Mouse (Mus musculus) cerebellum, adult 9-10 months (tissue): ENCODE data around the gene Rgma.

Source experiments
- DNase-seq: peaks from one replicate; pipeline ENCODE4 v3.0.0; 2022

Gene Rgma

DNA sequence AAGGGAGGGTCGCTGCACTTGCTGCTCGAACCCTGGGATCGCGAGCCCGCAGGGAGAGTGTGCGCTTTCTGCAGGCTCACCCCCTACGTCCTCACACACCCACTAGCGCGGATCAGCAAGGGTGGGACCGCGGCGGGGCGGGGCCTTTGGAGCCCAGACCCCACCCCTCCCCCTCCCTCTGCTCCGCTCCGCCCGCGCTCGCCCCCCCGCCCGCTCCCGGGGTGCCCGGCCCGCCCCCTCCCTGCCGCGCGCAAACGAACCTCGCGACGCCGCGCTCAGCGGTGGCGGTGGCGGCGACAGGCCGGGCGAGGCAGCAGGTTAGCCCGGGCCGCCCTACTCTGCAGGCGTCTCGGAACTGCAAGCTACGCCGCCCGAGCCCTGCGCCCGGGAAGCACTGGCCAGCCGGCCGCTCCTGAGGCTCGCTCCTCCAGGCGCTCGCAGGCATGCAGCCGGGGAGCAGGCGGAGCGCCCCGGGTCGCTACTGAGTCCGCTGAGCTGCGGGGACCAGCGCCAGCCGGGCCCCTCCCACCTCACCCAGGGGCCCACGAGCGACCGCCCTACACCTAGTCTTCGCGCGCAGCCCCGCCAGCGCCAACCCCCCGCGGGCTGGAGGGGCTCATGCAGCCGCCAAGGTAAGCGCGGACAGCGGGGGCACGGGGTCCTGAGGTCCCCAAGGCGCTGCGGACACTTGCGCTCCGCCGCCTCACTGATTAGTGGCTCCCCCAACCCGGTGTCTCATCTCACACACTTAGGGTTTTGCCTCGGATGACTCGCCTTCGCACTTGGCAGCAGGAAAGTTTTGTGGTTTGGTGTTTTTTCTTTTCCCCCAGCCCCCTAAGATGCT lies at the start of gene Rgma:
Gene Rgma (plus strand): TSS at position 253 of the 844 bp plus-strand sequence.
- DNase-seq, result no peak

DNA sequence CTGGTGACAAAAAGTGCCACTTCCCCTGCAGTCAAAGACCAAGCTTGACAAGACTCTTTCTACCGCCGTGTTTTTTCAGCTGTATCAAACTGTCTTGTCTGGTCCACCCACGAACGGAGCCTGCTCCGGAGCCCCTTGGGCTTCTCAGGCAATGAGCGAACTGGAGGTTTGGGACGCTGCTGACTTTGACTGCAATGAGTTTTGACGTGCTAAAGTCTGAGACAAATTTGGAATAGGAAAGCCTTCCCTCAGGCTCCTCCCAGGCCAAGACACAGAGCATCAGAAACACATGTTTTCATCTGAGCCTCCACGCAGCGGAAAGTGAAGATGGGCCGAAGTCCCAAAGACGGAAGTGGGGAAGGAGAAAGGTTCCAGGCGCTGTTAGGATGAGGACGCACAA lies 49.1 kb upstream of the Rgma start:
- no peak for DNase-seq

- DNase-seq, result no peak
Measured at GRCm38 (mm10) chr7:73326680-73327079, 48.6 kb upstream of the Rgma start.

GRCm38 (mm10) chr7:73327193-73327592 lies 48.1 kb upstream of the Rgma start:
- no peak for DNase-seq

DNA sequence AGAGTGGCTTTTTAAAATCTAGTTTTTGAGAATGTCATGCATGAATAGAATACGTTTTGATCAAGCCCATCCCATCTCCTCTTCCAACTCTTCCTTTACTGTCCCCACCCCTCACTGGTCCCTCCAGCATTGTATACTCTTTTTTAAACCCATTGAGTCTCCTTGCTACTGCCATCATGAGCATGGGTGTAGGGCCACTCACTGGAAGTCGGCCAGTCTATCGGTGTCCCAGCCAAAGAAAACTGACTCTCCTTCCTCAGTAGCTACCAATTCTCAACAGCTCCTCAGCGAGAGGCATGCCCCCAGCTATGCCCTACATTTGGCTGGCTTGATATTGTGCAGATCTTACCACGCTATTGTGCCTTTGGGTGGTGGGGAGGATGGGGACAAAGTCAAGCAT lies 47.7 kb upstream of the Rgma start:
- DNase-seq, result no peak

DNA sequence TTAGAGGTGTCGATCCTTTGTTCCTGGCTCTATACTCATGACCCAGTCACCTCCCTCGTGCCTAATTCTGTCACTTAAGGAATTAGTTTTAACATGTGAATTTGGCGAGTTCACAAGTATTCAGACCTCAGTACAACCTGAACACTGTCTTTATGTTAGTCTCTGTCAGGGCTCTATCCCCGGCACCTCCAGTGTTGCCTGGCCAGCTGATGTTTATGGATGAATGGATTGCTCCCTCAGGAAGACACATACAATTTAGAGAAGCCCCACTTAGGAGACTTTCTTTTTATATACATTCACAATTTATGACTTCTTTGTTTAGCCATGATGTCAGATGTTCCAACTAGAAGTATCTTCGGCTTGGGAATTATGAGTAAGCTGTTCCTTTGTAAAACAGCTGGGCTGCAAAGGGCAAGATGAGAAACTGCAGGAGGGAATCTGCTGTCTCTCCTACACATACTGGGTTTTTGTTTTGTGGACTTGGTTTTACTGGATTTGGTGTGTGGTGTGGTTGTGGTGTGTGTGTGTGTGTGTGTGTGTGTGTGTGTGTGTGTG lies 46.6 kb upstream of the Rgma start:
- no peak for DNase-seq

- no peak for DNase-seq
Measured at GRCm38 (mm10) chr7:73330754-73331153, 44.6 kb upstream of the Rgma start.

DNA sequence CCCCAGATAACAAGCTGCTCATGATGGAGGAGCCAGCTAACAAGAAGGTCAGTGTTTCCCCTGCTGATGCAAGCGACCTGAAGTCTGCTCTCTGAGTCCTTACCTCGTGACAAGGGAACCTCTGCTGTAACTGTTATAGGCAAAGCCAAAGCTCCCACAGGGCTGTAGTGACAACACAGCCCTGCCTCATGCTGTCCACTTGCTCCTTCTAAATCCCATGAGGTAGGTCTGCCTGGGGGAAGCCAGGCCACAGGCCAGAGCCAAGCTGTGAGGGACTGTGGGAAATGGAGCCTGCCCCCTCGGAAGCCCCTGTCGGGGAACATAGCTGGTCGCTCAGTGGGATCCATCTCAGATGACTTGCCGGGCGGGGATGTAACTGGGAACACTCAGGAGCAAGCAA lies 43.7 kb upstream of the Rgma start:
- DNase-seq, result no peak

DNA sequence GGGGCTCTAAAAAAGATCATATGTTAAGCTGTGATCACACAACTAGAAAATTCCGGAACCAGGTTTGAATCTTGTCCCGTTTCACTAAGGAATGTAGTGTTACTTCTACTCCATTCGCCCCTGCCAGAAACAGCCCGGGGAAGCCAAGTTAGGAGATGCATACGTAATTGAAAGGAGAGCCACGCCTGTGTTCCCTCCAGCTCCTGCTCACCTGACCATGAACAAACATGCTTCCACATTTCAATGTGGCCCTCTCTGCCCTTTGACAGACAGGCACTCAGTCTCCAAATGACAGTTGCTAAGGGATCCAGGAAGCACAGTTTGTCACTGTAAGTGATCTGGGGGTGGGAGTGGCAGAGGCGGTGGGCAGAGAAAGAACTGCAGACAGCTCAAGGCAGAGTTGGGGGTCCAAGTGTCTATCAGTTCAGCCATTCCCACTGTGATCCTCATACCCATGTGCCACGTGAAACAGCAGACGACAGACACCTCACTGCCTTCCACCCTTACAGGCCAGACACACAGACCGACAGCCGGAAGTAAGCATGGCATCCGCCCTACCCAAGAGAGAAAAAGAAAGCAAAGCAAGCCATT lies 41.8 kb upstream of the Rgma start:
- no peak for DNase-seq

DNA sequence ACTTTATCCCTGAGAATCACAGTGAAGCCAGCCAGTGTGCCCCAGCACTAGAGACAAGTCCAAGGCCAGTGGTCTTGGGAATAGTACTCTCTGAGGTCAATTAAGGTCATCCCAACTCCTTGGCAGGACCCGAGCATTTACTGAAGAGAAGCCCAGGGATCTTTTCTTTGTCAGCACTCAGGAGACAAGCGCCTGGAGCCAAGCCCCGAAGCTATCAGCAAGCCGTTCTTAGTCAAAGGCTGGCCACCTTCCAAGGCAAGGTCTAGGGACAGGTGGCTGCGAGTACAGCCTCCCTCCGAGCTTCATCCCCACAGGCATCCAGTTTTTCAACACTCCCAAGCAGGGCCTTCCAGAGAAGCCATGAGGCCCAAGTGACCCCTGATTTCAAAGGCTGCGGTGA lies 40.4 kb upstream of the Rgma start:
- DNase-seq, result peak; percentile 87

DNA sequence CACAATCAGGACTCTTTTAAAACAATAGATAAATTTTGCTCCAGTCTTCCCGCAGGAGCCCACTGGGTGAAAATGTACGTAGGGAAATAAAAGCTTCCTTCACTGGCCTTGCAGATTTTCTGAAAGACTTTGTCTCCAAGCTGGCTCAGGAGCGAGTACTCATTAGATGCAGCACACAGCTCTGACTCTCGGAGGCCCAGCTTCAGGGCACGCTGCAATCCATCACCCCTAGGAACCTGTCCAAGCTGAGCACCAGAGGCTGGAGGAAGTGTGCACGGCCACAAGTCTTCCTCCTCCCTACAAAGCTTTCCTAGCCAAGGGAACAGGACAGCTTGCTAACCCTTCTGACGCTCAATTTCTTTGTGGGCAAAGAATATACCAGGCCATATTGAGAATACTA lies 38.9 kb upstream of the Rgma start:
- no peak for DNase-seq

DNA sequence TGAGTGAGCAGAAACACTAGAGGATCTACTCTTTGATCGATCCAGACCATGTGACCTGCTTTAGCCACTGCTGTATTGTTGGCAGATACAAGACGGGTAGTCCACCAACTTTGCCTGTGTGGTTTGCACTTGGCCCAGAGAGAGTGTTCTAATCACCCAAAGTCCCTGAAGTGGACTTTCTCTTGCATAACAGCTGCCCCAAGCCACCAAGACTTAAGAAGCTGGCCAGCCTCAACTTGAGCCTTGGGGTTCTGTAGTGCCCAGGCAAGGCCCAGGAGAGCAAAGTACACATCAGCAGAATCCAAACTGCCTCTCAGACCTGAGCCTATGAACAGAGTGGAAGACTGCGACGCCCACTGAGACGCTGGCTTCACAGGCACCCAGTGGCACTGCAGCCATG lies 37.0 kb upstream of the Rgma start:
- DNase-seq, result no peak

DNA sequence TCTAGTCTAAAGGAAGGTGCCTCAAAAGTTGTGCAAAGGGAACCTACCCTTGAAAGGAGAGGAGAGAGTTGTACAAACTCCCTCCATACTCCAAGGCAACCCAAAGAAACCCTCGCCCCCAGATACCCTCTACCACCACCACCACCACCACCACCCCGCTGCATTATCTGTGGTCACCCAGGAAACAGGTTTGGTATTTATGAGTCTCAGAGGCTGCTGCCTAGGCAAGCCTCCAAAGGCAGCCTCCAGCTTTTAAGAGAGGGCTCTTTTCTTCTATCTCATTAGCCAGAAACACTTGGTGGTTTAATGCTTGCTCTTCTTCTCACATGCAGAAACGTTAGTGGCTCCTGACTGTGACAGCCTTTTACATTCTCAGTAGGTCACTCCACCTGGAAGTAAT lies 31.5 kb upstream of the Rgma start:
- no peak for DNase-seq

DNA sequence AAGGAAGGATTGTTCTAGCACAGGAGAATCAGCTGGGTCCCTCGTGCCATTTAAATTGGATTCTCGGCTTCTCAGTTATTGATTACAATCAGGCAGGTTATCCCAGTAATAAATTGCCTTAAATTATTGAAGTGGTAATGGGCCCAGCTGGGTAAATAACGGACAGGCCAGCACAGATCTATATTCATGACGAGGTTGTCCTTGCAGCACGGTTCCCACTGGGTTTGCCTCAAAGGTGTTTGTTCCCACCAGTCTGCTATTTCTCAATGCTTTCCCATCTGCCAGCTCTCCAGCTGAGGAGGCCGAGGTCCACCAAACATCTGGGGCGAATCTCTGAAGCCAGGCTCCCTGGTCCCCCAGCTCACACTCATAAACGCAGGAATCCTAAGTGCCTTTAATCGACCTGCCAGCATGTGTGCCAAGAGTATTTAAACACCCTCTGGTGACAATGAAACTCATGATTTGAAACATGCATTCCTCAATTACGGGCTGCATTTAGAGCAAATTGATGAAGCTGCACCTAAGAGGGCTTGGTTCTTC lies 26.7 kb upstream of the Rgma start:
- no peak for DNase-seq

- no peak for DNase-seq
Measured at GRCm38 (mm10) chr7:73349158-73349557, 26.2 kb upstream of the Rgma start.

- DNase-seq, result no peak
Measured at GRCm38 (mm10) chr7:73355229-73355628, 20.1 kb upstream of the Rgma start.

DNA sequence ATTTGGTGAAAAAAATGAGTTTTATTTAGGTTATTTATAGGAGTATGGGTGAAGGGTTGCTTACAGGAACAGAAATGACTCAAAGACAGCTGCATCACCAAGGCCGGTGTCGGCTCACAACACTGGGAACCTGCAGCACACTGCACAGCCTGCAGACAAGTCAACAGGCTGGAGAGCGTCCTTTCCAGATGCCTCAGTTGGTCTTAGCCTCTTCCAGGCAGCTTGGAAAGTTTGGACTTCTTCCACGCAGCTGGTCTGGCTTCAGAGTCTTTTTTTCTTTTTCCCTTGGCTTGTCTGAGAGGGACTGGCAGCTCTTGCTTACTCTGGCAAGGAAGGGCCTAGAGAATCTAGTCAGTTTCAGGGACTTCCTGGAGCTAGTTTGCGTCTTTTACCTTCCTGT lies 18.4 kb upstream of the Rgma start:
- DNase-seq, result no peak

DNA sequence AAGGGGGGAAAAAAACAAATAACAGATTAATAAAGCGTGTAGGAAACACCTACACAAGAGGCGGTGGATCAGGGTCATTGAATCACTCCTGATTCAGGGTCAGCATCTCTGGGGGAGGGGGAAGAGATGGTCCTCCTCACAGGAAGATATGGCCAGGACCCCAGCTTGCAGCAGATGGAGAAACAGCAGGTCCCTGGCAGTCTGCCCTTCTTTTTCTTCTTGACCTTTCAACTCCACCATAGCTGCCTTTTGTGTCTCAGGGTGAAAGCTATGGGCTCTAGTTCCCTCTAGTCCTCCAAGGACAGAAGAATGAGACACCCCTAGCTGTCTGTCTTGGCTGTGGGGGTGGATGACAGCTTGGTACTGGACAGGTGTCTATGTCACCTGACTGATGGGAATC lies 17.7 kb upstream of the Rgma start:
- DNase-seq, result no peak

- DNase-seq, result no peak
Measured at GRCm38 (mm10) chr7:73365511-73365910, 9.8 kb upstream of the Rgma start.

- no peak for DNase-seq
Measured at GRCm38 (mm10) chr7:73365965-73366364, 9.3 kb upstream of the Rgma start.

- DNase-seq, result no peak
Measured at GRCm38 (mm10) chr7:73367681-73368464, 7.4 kb upstream of the Rgma start.

DNA sequence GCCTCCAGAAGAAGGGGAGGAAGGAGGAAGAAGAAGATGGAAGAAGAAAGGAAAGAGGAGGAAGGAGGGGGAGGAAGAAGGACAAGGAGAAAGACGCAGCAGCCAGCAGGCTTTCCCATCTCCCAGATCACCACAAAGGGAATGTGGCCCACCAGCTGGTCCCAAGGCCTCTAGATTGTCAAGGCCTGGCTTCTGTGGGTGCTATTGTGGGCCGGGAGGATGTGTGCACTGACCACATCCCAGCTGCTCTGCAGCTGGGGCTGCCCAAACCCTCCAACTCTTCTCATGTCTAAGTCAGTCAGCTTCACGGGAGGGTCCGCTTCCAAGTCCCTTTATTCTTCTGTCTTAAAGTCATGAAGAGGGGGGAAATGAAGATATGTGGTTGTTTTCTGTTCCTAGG lies 5.3 kb upstream of the Rgma start:
- no peak for DNase-seq

- DNase-seq, result no peak
Measured at GRCm38 (mm10) chr7:73371587-73372321, 3.6 kb upstream of the Rgma start.
